Mouse (Mus musculus): Measurements from ENCODE around the gene Mast1.

Gene Mast1

DNA sequence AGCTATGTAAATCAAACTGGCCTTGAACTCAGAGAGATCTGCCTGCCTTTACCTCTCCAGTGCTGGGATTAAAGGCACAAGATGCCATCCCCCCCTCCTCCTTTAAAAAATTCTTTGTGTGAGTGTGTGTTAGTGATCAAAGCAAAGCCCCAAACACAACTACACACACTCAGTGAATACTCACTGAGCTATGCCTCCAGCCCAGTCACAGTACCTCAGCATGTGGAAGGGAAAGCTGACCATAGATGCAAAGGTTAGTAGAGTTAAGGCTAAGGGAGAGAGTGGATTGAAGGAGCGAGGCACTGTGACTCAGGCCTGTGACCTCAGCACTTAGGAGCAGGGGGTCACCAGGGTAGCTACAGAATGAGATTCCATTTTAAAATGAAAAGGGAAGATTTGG is 35.9 kb upstream of the Mast1 start:
- no peak for DNase-seq

GRCm38 (mm10) chr8:84970913-84971312 is 33.8 kb upstream of the Mast1 start:
- DNase-seq, result no peak

DNA sequence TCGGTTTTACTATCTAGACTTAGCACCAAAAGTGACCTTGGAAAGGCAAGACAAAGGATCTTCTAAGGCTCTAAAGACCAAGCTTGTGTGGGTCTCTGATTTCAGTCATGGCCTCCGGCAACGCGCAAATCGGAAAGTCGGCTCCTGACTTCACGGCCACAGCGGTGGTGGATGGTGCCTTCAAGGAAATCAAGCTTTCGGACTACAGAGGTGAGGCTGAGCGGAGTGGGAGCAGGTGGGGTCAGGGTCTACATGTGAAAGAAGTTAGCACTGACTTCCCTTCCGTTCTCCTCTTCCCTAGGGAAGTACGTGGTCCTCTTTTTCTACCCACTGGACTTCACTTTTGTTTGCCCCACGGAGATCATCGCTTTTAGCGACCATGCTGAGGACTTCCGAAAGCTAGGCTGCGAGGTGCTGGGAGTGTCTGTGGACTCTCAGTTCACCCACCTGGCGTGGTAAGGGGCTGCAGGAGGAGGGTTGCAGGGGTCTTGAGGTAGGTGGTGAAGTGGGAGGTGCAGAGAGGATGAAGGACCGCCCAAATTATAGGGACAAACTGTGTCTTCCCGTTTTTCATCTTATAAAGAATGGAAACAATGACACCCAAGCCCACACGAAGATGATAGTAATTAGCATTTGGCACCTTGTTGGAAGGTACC is 33.1 kb upstream of the Mast1 start:
- peak; percentile 48 to 57 for DNase-seq

- peak; percentile 85 to 92 for DNase-seq
Observed at GRCm38 (mm10) chr8:84969241-84970134, 32.3 kb upstream of the Mast1 start, which contains the start of the genes Gm49661, Prdx2 and Rnaseh2a. Gm49661 (minus strand) TSS chr8:84969433. Prdx2 (plus strand) TSS chr8:84969587. Rnaseh2a (minus strand) TSS chr8:84969767.

DNA sequence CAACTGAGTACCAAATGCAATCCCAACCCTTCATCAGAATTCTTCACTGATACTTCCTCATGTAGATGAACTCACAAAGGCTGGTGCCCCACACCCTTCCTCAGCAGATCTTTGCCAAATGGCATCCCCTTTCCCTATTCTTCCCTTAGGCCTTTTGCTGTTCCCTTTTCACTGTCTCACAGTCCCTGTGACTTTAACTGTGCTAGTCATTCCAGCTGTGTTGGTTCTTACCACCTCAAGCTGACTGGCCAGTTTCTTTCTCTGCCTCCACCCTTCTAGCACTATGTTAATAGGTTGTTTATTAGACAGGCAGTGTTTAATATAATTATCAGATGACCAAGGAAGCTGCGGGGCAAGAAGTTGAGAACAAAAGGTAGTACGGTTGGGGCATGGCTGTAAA is 31.5 kb upstream of the Mast1 start:
- no peak for DNase-seq

GRCm38 (mm10) chr8:84967532-84968304 is 30.6 kb upstream of the Mast1 start:
- no peak for DNase-seq

GRCm38 (mm10) chr8:84966603-84967002 is 29.4 kb upstream of the Mast1 start:
- DNase-seq, result no peak

DNA sequence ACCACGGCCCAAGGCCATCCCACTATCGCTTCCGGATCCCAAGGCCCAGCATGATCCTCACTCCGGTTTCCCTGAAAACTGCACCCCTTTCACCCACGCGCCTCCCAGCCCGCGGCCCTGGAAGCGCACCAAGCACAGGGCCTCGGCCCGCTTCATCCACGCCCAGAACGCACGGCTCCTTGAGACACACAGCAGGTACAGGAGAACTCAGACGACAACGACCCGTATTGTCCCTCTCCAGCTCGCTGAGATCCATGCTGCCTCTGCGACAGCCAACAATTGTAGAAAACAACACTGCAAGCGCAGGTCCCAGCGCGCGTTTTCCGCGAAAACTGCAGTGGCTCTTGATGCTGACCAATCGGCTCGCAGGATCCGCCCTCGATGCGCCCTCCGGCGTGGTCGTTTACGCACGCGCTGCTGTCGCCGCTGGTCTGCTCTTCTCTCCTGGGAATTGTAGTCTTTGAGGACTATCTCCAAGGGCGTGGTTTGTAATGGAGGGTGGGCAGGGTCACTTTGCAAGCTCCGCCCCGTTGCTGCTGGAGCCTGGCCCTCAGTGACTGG is 28.7 kb upstream of the Mast1 start:
- peak; percentile 95 to 97 for DNase-seq

GRCm38 (mm10) chr8:84963952-84964351 is 26.8 kb upstream of the Mast1 start:
- DNase-seq, result no peak

- DNase-seq, result no peak
Observed at GRCm38 (mm10) chr8:84959811-84960210, 22.7 kb upstream of the Mast1 start.

DNA sequence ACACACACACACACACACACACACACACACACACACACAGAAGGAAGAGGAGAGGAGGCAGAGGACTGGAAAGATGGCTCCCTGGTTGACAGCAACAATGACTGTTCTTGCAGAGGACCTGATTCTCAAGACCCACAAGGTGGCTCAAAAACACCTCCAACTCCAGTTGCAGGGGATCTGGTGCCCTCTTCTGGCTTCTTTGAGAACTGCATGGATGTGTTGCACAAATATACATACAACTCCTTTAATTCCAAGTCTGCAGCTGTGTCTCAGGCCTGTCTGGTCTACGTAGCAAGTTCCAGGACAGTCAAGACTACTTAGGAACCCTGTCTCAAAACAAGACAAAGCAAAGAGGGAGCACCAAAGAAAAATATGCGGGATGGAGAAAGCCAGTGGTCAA is 19.6 kb upstream of the Mast1 start:
- peak; percentile 83 to 86 for DNase-seq

DNA sequence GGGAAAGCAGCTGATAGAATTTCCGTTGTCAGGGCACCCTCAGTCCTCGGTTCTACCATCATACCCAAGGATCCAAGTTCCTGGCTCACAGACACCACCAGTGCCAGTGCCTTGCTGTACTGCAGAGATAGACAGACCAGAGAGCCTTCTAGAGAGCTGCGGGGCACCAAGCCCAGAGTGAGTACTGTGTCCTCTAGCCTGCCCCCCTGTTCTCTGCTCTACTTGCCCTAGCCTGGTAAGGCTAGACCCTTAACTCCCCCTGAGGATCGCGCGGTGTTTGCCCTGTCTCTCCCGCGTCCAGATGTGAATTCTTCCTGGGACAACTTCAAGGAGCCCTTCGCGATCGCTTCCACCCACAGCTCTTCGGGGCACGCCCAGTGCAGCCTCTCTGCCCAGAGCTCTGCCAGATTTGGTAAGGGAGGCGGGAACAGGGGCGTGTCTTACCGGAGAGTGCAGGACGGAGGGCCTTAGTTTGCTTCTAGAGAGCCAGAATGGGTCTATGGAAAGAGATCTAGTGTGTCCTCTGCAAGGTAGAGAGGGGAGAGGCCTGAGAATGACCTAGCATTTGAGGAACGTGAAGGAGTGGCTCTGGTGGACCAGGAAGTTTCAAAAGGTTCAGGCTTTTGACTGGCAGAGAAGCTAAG is 15.6 kb upstream of the Mast1 start:
- peak; percentile 43 to 57 for DNase-seq

- DNase-seq, result no peak
Observed at GRCm38 (mm10) chr8:84949753-84950152, 12.6 kb upstream of the Mast1 start.

- peak; percentile 79 to 80 for DNase-seq
Observed at GRCm38 (mm10) chr8:84947241-84947545, 10.0 kb upstream of the Mast1 start.

DNA sequence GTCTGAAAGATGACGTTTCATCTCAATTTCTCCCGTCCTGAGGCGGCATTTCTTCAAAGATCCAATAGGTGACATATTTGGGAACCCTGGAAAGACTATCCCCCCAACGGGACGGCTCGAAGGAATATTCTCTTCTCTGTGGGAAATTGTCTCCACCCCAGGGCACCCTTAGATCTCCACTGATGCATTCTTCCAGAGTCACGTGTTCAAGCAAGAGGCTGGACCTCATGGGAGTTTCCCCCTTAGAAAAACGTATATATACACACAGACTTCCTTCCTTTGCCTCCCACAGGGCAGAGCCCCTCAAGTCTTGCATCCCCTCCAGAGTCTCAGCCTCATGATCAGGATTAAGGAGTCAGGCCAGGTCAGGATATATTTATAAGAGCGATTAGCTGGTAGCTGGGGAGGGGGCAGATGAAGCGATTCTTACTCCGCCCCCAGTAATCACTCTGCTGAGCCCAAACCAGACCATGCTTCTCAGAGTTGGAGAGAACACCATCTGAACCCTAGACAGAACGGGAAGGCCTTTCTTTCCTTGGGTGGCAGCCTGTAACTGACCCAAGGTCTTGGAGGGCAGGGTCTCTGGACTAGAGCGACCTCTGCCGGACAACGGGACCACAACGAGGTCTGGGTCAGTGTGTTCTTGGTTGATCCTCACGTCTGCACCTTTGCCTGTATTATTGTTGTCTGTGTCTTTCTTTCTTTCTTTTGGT is 9.5 kb upstream of the Mast1 start, which contains the start of gene Rtbdn:
Rtbdn (plus strand) TSS at position 464 of the 713 bp plus-strand sequence.
- no peak for DNase-seq

- peak in 1 of 2 experiments; percentile 21 for DNase-seq
Observed at GRCm38 (mm10) chr8:84945633-84946527, 8.7 kb upstream of the Mast1 start.

- peak in 1 of 2 experiments; percentile 16 for DNase-seq
Observed at GRCm38 (mm10) chr8:84945235-84945632, 8.1 kb upstream of the Mast1 start.

- DNase-seq, result peak; percentile 61 to 68
Observed at GRCm38 (mm10) chr8:84944478-84945160, 7.5 kb upstream of the Mast1 start.

DNA sequence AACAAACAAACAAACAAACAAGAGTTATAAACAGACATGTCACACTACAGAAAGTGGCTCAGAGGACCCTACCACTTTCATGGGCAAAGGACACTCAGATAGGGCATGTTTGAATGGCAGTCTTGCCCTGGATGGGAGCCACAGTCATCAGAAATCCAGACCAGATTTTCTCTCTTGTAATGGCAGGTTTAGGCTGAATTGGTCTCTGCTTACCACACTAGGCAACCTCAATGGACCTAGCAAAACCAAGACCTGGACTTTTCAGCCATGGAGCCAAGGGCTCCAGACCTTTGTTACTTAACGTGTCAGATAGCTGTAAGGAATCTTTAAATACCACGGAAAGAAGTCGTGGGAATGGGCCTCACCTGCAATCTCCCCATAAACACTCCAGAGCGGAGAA is 6.5 kb upstream of the Mast1 start:
- no peak for DNase-seq
